Mouse (Mus musculus): ENCODE results near the gene Olfr98.

GRCm38 (mm10) chr17:37276573-37276972 is 13.0 kb upstream of the Olfr98 start:
- TF ChIP-seq CTCF (conservative IDR thresholded peaks at IDR 0.05; ENCODE audit: insufficient read depth, insufficient read length, low read depth, low read length) (no peak), POLR2A (IDR thresholded peaks at IDR 0.05; ENCODE audit: low read depth, low read length) (no peak)
